Mouse (Mus musculus) heart, adult 2 months (tissue): ENCODE results near the gene Atp11b.

ENCODE experiments used
- CTCF ChIP-seq: fragments of 200-600 bp; IDR thresholded peaks from 2 replicates; pipeline ENCODE4 v1.8.1; 2022; ENCODE audit warnings: antibody characterized with exemption, mild to moderate bottlenecking, moderate library complexity
- EP300 ChIP-seq: fragments of 200-500 bp; IDR thresholded peaks from 2 replicates; pipeline ENCODE4 v1.6.1; 2011; ENCODE audit warnings: low read depth, low read length, control low read depth; ENCODE audit not compliant: insufficient read depth
- POLR2A ChIP-seq: fragments of 200-500 bp; IDR thresholded peaks from 2 replicates; pipeline ENCODE4 v1.6.1; 2011; ENCODE audit warnings: mild to moderate bottlenecking, low read depth, low read length, control low read depth; ENCODE audit not compliant: insufficient read depth

- TF ChIP-seq CTCF (no peak), POLR2A (no peak), EP300 (no peak)
These were observed 145.2 kb downstream of the Atp11b start for GRCm38 (mm10) chr3:35899109-35899508.
